Comparison of ENCODE assay signal across 1 mouse cellular context in the genomic region with DNA sequence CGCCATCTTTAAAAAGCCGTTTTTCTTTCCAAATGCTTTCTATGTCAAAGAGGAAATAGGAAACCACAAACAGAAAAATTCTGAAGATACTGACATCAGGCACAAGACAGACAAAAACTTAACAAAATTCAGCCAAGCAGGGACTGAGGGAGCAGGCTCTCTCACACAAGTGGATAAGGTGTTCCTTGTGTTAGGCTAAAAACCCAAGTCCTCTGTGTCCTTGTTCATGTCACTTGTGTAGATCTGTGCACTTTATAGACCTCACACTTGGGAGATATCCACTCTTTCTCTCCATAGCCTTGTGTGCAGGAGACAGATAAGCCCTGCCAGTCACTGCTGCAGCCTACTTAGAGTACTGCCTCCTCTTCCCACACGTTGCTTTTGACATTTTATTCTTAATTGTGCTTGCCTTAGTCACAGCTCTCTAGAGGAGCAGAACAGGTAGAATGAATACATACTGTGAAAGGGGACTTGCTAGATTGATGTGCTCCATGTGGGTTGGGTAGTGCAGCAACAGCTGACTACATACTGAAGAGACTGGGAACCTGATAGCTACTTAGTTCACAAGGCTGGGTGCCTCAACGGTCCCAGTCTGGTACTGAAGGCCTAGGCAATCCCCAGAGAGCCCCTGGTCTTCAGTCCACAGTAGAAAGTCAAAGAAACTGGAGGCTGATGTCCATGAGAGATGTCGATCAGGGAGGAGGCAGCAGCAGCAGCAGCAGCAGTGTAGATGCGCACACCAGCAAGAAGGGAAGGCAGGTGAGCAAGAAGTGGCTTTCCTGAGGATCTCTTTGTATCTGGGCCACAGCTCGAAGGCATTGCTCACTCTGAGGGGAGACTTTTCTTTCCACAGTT.
TF ChIP-seq lines count a peak whose summit lies in the region.

No protein-coding gene starts in this region.

TF ChIP-seq in MEL, 35 proteins besides CTCF, POLR2A, EP300 and RAD21:
- TF ChIP-seq ZKSCAN1 (IDR thresholded peaks at IDR 0.05; ENCODE audit: low read depth, low read length) (no peak), ZMIZ1 (IDR thresholded peaks at IDR 0.05; ENCODE audit: low read depth, low read length) (peak; percentile 66; the same call in 1 of the 2 replicates), ELF1 (IDR thresholded peaks at IDR 0.05; ENCODE audit: low read depth, low read length) (no peak), SIN3A (IDR thresholded peaks at IDR 0.05; ENCODE audit: low read length) (peak; percentile 85), POLR2AphosphoS5 (IDR thresholded peaks at IDR 0.05; ENCODE audit: borderline replicate concordance, low read depth, low read length) (no peak; the same call in 1 of the 2 replicates), ZC3H11A (IDR thresholded peaks at IDR 0.05; ENCODE audit: low read depth, low read length) (no peak), NRF1 (IDR thresholded peaks at IDR 0.05; ENCODE audit: insufficient read depth, low read depth, low read length, poor library complexity, severe bottlenecking) (no peak), MYB (IDR thresholded peaks at IDR 0.05; ENCODE audit: low read depth, low read length) (peak; percentile 88), ETS1 (IDR thresholded peaks at IDR 0.05; ENCODE audit: low read depth, low read length) (peak; percentile 71), NELFE (IDR thresholded peaks at IDR 0.05; ENCODE audit: low read depth, low read length) (peak; percentile 53), JUND (IDR thresholded peaks at IDR 0.05; ENCODE audit: low read depth, low read length) (0 out of 2 replicates have a peak, but pooled peaks have one; percentile 53), GATA1 (IDR thresholded peaks at IDR 0.05; ENCODE audit: low read depth, low read length) (peak; percentile 94), MAX (IDR thresholded peaks at IDR 0.05; ENCODE audit: low read length) (0 out of 2 replicates have a peak, but pooled peaks have one; percentile 41), USF2 (IDR thresholded peaks at IDR 0.05; ENCODE audit: borderline replicate concordance in 1 of 2, insufficient read depth in 1 of 2, low read depth in 1 of 2, low read length in 2 of 2) (no peak), MXI1 (IDR thresholded peaks at IDR 0.05; ENCODE audit: low read depth, low read length) (no peak; the same call in 1 of the 2 replicates), TAL1 (IDR thresholded peaks at IDR 0.05; ENCODE audit: low read length) (peak; percentile 93), TCF12 (IDR thresholded peaks at IDR 0.05; ENCODE audit: low read depth, low read length) (peak; percentile 84), USF1 (IDR thresholded peaks at IDR 0.05; ENCODE audit: low read depth, low read length) (no peak), MYC (IDR thresholded peaks at IDR 0.05; ENCODE audit: low read depth, low read length) (peak; percentile 56; the same call in 1 of the 2 replicates), MAFK (IDR thresholded peaks at IDR 0.05; ENCODE audit: borderline replicate concordance, low read depth, low read length) (0 out of 2 replicates have a peak, but pooled peaks have one; percentile 0), POLR2AphosphoS2 (IDR thresholded peaks at IDR 0.05; ENCODE audit: low read length) (peak; percentile 76), RCOR1 (IDR thresholded peaks at IDR 0.05; ENCODE audit: low read depth, low read length) (peak; percentile 83), SMC3 (IDR thresholded peaks at IDR 0.05; ENCODE audit: low read depth, low read length) (no peak), MEF2A (IDR thresholded peaks at IDR 0.05; ENCODE audit: extremely low read depth, insufficient replicate concordance, low read depth, low read length, poor library complexity, severe bottlenecking) (0 out of 2 replicates have a peak, but pooled peaks have one; percentile 7), GABPA (IDR thresholded peaks at IDR 0.05; ENCODE audit: low read depth, low read length) (no peak), ZNF384 (IDR thresholded peaks at IDR 0.05; ENCODE audit: low read depth, low read length) (no peak), BHLHE40 (IDR thresholded peaks at IDR 0.05; ENCODE audit: borderline replicate concordance, low read depth, low read length) (peak; percentile 75; the same call in 1 of the 2 replicates), UBTF (IDR thresholded peaks at IDR 0.05; ENCODE audit: borderline replicate concordance, insufficient read depth, low read depth, low read length) (no peak), HCFC1 (IDR thresholded peaks at IDR 0.05; ENCODE audit: low read depth, low read length) (0 out of 2 replicates have a peak, but pooled peaks have one; percentile 20), TBP (IDR thresholded peaks at IDR 0.05; ENCODE audit: low read depth, low read length) (peak; percentile 62), E2F4 (IDR thresholded peaks at IDR 0.05; ENCODE audit: borderline replicate concordance, low read depth, low read length) (no peak; the same call in 1 of the 2 replicates), CHD2 (IDR thresholded peaks at IDR 0.05; ENCODE audit: low read length) (0 out of 2 replicates have a peak, but pooled peaks have one; percentile 19), KAT2A (conservative IDR thresholded peaks at IDR 0.05; ENCODE audit: low read depth, low read length) (0 out of 2 replicates have a peak, but pooled peaks have one; percentile 4), CHD1 (IDR thresholded peaks at IDR 0.05; ENCODE audit: low read depth, low read length) (peak; percentile 81), MAZ (IDR thresholded peaks at IDR 0.05; ENCODE audit: low read depth, low read length) (0 out of 2 replicates have a peak, but pooled peaks have one; percentile 29)
TF ChIP-seq in MEL: peak in this region for 22.
